Mouse (Mus musculus): ENCODE results near the gene Nkx6-2. TPM values are rescaled to one million over a fixed set of nuclear protein-coding genes. Genes with fewer than 3 reads are reported as not detected.

The Nkx6-2 gene
- under 1 TPM in 2 of 4 experiments, not detected in 2; 0.19 to 0.34 TPM for total RNA-seq (2022)

DNA sequence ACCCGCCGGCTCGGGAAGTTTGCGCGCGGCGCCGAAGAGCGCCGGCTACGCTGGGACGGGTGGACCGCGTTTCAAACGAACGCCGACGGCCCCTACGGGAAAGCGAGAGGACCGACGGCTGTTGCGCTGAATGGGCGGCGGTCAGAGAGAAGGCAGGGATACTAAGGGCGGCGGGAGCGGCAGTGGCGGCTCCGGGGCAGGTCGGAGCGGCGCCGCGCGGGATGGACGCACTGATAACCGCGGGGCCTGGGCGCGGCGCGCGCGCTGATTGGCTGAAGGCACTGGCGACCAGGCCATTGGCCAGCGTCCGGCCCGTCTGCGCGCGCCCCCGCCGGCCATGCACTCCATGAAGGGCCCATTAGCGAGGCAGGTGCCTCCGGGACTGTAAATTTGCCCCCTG lies at the start of gene Nkx6-2:
Gene Nkx6-2 (minus strand): TSS at position 203 of the 400 bp plus-strand sequence.
- DNase-seq (ENCODE audit: low spot score), result peak; percentile 8

DNA sequence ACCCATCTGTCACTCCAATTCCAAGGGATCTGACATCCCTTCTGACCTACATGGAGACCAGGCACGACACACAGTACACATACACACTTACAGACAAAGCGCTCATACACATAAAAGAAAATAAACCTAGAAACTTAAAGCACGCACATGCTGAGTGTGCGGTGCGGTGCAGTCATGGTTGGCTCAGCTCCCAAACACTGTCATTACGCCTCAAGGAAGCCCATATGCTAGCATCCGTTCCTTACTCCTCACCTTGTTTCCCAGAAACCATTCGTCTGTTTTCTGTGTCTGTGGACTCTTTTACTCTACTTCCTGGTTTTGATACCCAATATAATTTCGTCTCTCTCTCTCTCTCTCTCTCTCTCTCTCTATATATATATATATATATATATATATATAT lies 42.6 kb upstream of the Nkx6-2 start:
- DNase-seq (ENCODE audit: low spot score), result no peak

DNA sequence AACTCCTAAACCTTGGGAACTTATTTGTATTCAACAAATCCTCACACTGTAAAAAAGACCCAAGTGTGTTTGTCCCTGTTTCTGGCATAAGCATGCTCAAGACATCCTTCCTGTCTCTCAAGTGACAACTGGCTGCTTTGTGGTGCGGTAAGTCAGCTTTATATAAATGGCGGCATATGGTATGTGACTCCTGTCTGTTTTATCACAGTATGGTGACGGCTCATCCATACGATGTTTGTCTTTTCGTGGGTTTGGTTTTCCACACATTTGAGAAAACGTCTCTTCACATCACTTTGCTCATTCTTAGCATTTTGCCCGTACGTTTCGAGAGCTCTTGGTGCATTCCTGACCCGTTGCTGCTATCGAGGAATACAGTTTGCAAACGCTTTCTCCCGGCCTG lies 40.0 kb upstream of the Nkx6-2 start:
- DNase-seq (ENCODE audit: low spot score), result no peak

DNA sequence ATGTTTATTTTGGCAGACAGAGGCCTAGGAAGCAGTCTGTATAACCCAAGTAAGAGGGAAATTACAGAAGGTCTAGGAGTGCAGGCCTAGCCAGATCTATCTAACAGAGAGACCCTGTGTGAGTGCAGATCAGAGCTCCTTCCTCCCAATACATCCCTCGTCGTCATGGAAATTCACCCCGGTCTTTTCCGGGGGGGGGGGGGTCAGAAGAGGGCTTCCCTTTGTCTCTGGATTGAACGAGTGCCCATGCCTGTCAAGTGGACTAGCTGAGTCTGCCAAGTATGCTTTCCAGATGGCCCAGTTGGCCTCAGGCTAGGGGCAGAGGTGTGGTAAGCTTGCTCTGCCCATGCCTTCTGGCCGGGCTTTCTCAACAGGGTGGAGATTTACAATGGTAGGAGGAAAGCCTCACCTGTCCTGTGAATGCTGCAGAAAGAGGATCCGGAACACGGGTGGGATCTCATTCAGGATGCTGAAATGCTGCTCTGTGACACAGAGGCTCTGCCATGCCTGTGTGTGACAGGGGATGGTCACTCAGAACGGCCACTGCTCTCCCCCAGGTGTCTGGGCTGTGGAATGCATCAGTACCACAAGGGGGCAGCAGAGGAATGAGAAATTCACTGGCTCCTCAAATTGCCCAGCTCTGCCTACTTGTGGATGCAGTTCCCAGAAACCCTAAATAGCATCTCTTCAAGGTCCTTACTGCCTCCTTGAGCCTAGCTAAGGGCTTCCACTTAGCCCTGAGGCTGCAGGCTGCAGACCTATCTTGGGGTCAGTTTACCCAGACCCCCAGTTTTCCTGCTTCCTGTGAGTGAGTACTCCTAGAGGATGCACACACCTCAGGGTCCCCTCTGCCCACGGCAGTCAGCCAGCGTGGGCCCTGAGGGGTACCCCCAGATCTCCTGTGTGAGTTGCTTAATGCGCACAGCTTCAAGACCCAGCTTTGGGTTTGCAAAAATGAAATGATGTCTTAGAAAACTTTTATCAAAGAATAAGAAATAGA lies 33.5 kb upstream of the Nkx6-2 start:
- peak; percentile 47 for DNase-seq (ENCODE audit: low spot score)

DNA sequence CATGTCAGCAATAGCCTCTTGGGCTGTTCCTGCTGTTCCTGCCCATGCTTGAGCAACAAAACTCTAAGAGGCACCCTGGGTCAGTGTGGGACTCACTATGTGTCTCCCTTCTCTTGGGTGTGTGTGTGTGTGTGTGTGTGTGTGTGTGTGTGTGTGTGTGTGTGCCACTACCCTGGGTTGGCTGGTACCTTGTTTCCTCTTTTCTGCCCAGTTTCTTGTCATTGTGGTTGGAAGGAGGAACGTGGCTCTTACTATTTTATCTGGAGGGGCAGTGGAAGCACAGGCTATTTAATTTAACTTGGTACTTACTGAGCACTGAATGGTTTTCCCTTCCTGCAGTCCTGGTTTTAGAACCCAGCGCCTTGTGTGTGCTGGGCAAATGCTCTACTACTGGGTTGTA lies 27.7 kb upstream of the Nkx6-2 start:
- DNase-seq (ENCODE audit: low spot score), result no peak

DNA sequence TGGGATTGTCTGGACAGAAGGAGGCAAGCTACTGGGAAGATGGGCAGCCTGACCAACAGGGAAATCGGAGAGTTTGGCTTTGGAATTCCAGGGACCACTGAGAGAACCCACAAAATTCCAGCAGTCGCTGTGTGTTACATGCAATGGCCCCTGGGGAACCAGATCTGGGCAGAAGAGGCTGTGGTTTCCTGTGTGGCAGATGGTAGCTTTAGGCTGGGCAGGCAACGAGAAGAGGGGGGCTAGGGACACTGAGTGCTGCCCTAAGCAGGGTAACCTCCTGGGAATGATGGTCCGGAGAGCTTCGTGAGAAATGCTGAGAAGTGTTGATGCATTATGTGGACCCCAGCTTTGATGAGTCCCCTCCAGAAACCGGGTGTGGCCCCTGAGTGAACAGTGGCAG lies 13.3 kb upstream of the Nkx6-2 start:
- DNase-seq (ENCODE audit: low spot score), result no peak

DNA sequence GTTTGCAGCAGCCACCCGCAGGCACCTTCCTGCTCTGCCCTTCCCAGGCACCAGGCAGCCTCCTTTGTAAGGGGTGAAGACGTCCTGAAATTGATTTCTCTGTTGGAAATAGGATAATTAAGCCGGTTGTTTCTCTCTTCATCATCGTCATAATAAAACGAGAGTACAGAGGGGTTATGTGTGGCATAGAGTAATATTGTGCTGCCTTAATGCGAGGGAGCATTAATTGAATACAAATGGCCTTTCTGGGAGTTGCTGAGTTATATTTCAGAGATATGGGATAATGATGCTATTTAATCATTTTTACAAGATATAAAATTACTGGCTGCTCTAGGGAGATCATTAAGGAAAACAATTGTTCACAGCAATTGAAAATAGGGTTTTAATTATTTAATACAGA lies 12.7 kb upstream of the Nkx6-2 start:
- DNase-seq (ENCODE audit: low spot score), result no peak

DNA sequence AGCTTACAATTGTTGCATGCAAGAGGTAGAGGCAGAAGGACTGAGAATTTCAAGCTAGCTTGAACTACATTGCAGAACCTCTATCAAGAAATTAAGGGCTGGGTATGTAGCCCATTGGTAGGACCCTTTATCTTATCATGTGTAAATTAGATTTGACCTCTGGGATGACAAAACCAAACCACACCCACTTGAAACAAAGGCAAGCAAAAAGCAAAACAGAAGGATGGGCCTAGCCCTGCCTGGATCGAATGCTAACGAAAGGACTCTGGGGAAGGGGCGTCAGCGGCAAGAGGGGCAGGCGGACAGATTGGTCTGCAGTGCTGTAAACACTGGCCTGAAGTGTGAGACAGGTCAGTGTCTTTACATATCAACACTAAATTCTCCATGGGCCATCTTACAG lies 8.7 kb upstream of the Nkx6-2 start:
- DNase-seq (ENCODE audit: low spot score), result no peak

DNA sequence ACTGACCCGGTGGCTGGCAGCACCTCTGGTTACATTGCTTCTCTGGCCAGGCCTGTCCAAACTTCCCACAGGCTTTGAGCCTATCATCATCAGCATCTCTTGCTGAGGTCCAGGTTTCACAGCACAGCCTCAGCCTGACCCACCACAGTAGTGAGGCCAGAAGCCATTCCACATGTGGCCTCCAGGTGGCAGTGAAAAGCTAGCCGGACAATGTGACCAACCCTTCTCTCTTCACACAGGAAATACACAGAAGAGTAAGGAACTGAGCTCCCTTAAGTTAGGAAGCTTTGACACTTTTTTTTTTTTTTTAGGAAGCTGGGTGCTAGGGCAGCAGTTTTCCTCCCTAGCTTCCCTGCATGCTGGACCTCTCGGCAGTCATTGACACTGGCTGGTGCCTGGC lies 7.7 kb upstream of the Nkx6-2 start:
- DNase-seq (ENCODE audit: low spot score), result no peak

DNA sequence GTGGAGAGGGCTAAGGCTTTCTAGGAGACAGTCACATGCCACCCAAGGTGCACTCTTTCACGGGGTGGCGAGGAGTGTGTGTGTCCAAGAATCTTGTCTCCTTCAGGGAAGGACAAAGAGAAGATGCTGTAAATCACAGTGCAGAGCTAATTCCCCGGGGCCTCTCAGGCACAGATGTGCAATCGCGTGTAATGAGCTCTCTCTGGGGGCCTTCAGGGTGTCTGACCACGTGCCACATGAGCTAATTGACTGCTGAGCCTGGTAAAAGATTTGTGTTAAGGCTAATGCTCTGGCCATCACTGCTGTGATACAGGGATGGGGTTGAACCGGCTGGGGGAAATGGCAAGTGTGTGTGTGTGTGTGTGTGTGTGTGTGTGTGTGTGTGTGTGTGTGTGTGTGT lies 5.3 kb upstream of the Nkx6-2 start:
- DNase-seq (ENCODE audit: low spot score), result no peak

DNA sequence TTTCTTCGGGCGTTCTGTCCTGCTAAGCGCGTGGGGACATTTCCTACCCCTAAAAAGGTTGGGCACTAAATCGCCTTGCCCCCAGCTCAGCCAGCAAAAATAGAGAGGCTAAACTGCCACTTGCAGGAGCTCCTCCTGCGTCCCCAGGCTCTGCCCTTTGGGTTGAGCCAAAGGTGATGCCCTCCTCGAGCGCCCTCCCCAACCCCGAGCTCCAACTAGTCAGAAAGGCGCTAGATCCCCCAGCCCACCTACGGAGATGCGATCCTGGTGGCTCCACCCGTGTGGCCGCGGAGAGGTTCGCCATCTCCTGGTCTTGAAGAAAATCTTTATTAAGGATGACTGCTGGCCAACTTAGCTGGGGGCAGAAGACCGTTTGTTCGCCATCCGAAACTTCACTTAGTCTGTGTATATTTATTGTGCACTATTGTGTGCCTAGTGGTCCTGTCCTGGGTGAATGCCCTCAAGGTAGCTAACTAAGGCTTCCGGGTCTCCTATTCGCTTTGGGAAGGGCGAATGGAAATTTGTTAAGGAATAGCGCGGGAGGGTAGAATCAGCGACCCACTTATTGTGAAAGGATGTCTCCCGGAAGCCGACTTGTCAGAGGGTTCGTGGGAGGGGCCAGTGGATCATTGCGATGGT lies 2.7 kb upstream of the Nkx6-2 start:
- DNase-seq (ENCODE audit: low spot score), result no peak

DNA sequence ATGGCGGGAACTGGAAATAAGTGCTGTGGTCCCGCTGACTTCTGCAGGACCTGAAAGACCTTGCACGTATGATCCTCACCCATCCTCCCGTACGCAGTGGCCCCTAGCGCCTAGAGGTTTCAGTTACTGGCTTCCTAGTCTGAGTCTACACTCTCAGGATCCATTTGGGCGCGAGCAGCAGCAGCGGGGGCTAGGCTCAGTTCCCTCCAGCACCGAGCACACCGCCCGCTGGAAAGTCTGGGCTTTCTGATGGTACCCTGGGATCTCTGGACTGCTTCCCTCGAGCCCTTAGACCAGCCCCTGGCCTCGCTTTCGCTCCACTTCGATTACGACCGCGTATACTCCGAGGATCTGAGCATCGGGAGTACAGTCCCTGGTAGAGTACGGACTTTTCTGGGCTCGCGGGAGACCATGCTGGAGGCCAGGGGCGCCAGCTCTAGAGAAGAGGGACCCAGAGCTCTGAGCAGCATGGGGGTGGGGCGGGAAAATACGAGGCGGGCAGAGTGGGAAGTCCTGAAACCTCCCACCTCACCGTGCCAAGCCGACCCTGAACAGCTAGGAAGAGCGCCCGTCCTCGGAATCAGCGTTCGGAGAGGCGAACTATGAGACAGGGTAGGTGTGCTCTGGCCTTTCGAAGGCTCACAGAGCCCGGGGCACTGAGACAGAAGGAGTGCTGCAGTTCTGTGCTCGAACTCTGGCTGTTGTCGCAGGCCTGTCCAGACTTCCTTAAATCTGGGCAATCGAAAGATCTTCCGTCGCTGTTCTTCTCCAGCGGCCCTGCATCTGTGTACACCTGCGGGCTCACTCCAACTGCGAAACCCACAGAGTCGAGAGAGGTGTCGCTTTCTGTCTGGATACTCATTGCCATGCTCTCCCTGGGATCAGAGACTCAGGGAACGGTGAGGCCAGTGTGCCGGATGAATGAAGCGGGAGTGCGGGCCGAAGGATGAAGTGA lies 1.9 kb upstream of the Nkx6-2 start:
- no peak for DNase-seq (ENCODE audit: low spot score)

DNA sequence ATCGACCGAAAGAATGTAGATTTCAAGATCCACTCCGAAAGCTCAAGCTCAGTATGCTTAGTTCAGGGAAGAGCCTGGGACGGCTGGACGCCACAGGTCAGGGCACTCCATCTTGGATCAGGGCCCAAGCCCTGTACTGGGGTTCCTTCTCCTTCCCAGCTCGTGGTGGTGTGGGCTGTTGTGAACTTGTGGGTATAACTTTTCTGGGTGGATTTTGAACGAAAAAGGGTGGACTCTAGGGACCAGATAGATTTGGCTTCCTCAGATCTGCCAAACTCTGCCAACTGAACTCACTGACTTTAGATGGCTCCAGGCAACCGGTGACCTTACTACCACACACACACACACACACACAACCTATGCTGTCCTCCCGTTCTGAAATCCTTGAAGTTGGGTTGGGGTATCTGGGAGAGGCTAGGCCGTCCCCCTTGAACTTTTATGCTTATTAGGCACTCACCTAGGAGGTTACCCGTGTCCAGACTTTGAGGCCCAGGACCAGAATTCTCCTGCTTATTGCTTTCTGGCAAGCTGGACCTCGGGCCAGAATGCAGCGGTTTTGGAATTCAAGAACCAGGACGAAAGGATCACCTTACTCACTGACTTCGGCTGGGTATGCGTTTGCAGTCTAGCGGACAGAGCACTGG lies 619 bp upstream of the Nkx6-2 start:
- DNase-seq (ENCODE audit: low spot score), result no peak

DNA sequence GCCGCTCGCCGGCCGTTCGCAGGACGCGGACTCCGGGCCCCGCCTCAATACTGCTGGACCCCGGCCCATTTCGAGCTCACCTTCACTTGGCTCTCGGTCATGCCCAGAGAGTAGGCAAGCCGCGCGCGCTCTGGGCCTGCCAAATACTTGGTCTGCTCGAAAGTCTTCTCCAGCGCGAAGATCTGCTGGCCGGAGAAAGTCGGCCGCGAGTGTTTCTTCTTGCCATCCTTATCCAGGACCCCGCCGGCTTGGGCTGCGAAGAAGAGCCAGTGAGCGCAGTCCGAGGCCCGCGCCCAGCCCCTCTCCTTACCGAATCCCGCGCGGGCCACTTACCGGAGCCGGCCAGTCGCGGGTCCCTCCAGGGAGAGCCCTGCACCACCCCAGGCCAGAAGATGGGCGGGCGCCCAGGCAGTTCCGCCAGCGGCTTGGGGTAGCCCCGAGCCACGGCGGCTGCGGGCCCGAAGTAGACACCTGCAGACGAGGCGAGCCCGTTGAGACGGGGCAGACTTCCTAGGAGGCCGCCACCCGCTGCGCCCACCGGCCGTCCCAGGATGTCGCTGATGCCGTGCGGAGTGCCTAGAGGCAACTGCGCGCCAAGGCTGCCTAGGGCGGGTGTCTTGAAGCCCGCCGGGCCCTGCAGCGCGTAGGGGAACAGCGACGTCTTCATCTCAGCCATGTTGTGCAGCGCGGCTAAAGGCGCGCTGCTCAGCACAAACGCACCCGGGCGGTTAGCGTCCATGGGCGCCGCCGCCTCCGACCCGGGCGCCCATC lies 611 bp downstream of the Nkx6-2 start:
- no peak for DNase-seq (ENCODE audit: low spot score)

DNA sequence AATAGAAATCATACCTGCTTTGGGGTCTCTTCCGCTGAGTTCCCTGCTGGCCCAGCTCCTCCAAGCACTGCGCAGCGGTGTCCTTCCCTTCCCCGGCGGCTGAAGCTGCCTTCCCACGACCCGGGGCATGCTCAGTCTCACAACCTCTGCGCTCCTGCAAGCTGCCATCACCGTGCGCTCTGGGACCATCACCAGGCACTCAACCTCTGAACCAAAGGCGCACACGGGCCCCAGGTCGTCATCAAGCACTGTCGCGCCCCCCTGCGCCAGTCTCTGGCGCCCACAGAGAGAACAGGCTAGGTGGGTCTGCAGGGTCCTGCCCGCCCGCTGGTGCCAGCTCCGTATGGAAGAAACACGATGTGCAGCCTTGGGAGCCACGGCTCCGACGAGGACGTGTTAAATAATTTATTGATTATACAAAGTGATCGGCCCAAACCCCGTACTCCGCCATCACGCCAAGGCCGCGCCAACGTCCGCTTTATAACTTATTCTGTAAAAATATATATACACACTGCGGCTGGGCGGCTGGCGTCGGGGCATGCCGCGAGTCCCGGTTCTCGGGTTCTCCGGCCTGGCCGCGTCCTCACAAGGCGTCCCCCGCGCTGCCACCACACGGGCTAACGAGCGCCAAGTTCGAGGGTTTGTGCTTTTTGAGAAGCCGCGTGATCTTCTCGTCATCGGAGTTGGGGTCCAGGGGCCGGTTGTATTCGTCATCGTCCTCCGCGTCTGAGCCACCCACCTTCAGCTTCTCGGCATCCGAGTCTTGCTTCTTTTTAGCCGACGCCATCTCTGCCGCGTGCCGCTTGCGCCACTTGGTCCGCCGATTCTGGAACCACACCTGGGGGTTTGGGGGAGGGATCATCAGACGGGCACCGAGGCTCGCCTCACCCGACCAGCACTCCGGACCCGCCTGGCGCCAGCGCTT lies 1.5 kb downstream of the Nkx6-2 start:
- DNase-seq (ENCODE audit: low spot score), result no peak

DNA sequence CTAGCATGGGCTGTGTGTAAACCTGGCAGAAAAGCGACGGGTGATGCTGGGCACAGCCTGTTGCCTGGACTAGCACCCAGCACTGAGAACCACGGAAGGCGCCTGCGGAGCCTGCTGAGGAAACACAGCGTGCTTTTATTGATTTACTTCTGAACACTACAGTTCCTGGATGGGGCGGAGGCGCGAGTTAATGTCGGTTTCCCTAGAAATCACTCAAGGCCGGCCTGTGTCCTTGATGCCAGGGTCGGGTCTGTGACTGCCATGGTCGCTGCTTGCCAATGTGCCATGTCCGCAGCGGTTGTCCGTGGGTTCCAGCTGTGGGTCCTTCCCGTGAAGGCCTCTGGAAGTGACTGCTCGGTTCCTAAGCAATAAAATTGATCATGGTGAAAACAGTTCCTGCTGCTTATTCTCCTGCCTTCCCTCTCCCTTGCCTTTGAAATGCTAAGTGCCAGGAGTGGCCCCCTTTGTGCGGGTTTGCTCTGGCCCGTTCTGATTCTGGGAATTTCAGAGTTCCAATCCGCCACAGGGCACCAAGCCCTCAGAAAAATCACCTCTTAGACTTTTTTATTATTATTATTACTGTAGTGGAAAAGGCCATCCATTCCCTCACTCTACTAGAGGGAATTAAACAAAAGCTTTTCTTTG lies 3.2 kb downstream of the Nkx6-2 start:
- DNase-seq (ENCODE audit: low spot score), result no peak

DNA sequence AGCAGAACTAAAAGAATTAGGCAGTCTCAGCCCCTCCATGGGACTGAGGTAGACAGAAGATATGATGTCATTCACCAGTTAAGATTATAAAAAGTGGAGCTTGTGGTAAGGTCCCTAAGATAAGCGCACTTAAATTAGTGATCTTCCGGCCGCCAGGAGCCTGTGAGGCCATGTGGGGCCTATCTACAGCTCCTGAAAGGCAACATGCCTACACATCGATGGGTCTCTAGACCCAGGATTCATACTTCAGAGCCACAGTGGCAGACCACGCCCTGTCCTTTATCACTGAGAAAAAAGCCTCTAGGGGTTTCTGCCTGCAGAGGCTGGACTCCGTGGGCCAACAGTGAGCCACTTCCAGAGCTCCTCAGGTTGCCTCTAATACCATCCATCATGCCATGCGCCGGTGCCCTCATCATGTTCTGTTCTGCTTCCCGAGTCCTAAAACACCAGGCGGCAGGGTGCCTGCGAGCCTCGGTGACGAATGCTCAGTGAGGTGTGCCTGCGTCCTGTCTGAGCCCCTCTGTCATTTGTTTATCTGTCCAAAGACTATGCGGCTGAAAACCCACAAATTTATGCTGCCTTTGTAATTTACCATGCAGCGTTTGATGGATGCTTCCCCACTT lies 6.4 kb downstream of the Nkx6-2 start:
- no peak for DNase-seq (ENCODE audit: low spot score)

DNA sequence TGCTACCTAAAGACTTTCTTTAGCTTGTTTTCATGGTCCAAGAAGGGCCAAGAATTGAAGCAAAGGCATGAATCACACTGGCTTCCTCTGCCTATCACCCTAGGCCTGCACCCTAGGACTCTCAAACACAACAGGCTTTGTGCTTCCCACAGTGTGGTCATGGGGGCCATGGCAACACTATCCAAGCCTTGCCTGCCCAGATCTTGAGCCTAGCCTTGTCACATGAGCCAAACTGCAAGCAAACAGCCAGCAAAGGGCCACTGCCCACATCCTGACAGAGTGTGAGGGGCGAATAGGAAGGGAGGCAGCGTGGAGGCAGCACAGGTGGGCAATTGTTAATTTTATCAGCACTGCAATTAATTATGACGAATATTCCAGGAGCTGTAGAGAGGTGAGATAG lies 9.9 kb downstream of the Nkx6-2 start:
- DNase-seq (ENCODE audit: low spot score), result no peak

DNA sequence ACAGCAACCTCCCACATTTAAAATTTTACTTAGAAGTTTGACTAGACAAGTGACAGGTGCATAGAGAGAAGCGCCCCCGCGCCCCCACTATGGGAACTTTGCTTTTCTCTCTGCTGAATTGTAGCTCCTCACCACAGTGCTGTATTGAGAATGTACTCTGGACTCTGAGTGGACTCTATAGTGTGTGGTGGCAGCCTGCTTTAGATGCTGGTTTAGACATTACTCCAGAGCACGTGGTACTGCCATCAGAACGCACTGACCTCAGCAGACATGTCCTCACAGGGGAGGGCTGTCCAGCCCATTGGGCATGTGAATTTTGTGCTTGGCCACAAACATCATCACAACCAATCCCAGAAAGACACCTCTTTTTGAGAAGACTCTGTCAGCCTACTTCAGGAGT lies 11.8 kb downstream of the Nkx6-2 start:
- no peak for DNase-seq (ENCODE audit: low spot score)
